Mouse (Mus musculus) liver, adult 2 months (tissue): ENCODE results near the gene Lars2. TPM values are rescaled to one million over a fixed set of nuclear protein-coding genes. Genes with fewer than 3 reads are reported as not detected.
"Not testable (repeated sequence)": the region's sequence is repeated elsewhere in the genome, so short reads cannot be mapped to it uniquely, and the experiment has no call there.

Experiments
- DNase-seq: peaks from one replicate; pipeline ENCODE4 v3.0.0-alpha.2; 2011; ENCODE audit warnings: low read depth, low spot score; ENCODE audit errors: extremely low read depth
- H3K27ac ChIP-seq: fragments of 200-500 bp; replicated peaks from 2 replicates; pipeline ENCODE4 v1.5.1; 2012; ENCODE audit warnings: low read depth, mild to moderate bottlenecking, control low read depth, inconsistent platforms, low read length; ENCODE audit not compliant: insufficient read depth
- H3K27me3 ChIP-seq: fragments of 200-500 bp; 2 replicates; pipeline ENCODE4 v1.6.1; 2012; ENCODE audit warnings: mild to moderate bottlenecking, moderate library complexity, low read length, inconsistent platforms; ENCODE audit not compliant: control insufficient read depth, insufficient read depth
- H3K36me3 ChIP-seq: fragments of 200-500 bp; 2 replicates; pipeline ENCODE4 v1.6.1; 2012; ENCODE audit warnings: low read length, inconsistent platforms; ENCODE audit not compliant: control insufficient read depth, insufficient read depth
- H3K4me1 ChIP-seq: fragments of 200-500 bp; 2 replicates; pipeline ENCODE4 v1.6.1; 2011; ENCODE audit warnings: low read length; ENCODE audit not compliant: control insufficient read depth, insufficient read depth
- H3K4me3 ChIP-seq: fragments of 200-500 bp; 2 replicates; pipeline ENCODE4 v1.5.1; 2011; ENCODE audit warnings: low read depth, mild to moderate bottlenecking, control low read depth, low read length, moderate library complexity; ENCODE audit not compliant: insufficient read depth
- H3K79me2 ChIP-seq: fragments of 200-500 bp; 2 replicates; pipeline ENCODE4 v1.6.1; 2012; ENCODE audit warnings: inconsistent platforms, mild to moderate bottlenecking, low read length, moderate library complexity; ENCODE audit not compliant: control insufficient read depth, insufficient read depth
- H3K9ac ChIP-seq: fragments of 200-500 bp; 2 replicates; pipeline ENCODE4 v1.6.1; 2012; ENCODE audit warnings: low read depth, mild to moderate bottlenecking, control low read depth, inconsistent platforms, low read length
- CTCF ChIP-seq: fragments of 200-500 bp; IDR thresholded peaks from 2 replicates; pipeline ENCODE4 v1.5.1; 2011; ENCODE audit warnings: low read depth, low read length, control low read depth
- POLR2A ChIP-seq: fragments of 200-500 bp; IDR thresholded peaks from 2 replicates; pipeline ENCODE4 v1.6.1; 2011; ENCODE audit warnings: low read length, control low read depth; ENCODE audit not compliant: insufficient read depth; ENCODE audit errors: extremely low read depth
- WGBS: fragments of 180-500 bp; shearing (Covaris S2); methylation state at CpG from one replicate; pipeline ENCODE4 v1.1.7; 2018; 5-methylcytosine and 5-hydroxymethylcytosine counted together
- polyA plus RNA-seq: library from polyadenylated mRNA; depleted of rRNA; stranded (reverse); fragments of >200 nt; gene quantifications from 2 replicates; pipeline ENCODE4 v1.2.3, GENCODE M21; 2012
- total RNA-seq: library from RNA; depleted of rRNA; stranded (reverse); fragments of >200 nt; gene quantifications from 2 replicates; pipeline ENCODE4 v1.2.3, GENCODE M21; 2014

Lars2 gene
- total and polyA plus RNA-seq, 2 experiments: 24.1 to 482 TPM

DNA sequence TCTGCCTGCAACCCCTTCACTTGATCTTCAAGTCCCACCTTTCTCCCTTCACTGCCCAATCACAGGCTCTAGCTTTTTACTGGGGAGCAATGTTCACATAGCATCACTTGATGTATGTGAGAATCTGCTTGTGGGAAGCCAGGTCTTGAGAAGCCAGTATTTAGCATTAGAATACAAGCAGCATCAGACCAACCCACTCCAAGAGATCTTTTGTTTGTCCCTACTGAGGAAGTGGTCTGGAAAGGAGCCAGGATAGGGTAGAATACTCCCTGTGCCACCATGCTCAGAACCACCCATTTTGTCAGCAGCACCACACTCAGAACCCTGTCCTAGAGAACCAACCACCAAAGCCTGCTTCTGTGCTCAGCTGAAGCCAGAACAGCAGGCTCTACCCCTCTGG, 64.2 kb downstream of the Lars2 start:
- no peak for DNase-seq
- Histone ChIP-seq H3K9ac (no peak overlapping the region), H3K27me3 (no peaks in the 10 kb centered on the region), H3K79me2 (no peaks in the 10 kb centered on the region), H3K36me3 (peaks cover 13% of the 10 kb centered on the region), H3K4me3 (no peak overlapping the region), H3K4me1 (peaks cover 3% of the 10 kb centered on the region; the same call in 1 of the 2 replicates), H3K27ac (no peak overlapping the region)
- TF ChIP-seq CTCF (no peak), POLR2A (no peak)

DNA sequence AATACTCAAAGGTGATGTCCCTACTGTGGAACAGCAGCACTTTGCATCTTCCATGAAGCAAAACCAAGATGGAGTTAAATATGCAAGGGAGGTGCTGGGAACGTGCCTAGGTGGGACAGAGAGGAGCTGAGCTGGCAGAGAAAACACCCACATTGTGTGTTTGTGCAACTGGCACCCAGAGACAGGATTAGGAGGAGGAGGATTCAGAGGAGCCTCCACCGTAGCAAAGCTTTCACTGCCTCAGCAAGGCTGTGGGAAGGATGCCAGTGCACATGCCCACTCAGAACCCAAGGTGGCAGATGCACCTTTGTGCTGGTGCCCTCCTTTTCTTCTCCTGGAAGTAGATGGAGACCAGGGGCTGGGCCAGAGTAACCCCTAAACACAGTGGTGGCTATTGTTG, 71.5 kb downstream of the Lars2 start:
- Histone ChIP-seq H3K4me3 (no peak overlapping the region), H3K36me3 (peaks cover 30% of the 10 kb centered on the region), H3K4me1 (no peaks in the 10 kb centered on the region), H3K9ac (no peak overlapping the region), H3K27ac (no peak overlapping the region), H3K27me3 (no peaks in the 10 kb centered on the region), H3K79me2 (no peaks in the 10 kb centered on the region)
- no peak for DNase-seq
- WGBS: 82% methylated on average over 2 of the region's 2 CpGs
- TF ChIP-seq POLR2A: no peak
- TF ChIP-seq CTCF: no peak

- no peaks in the 10 kb centered on the region for H3K27me3 ChIP-seq
Observed at GRCm38 (mm10) chr9:123440230-123441058, 73.7 kb downstream of the Lars2 start.

DNA sequence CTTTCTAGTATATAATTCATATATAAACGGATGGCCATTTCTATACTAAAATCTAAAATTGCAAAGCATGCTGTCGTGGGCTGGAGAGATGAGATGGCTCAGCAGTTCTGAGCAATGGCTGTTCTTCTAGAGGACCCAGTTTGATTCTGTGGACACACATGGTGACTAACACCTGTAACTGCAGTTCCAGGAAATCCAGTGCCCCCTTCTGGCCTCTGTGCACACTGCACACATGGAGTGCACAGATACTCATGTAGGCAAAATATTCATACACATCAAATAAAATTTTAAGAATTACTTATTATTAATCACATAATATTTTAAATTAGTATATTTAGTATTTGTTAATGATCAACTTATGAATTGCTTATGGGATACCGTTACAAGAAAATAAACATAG, 80.4 kb downstream of the Lars2 start:
- not testable (repeated sequence) for H3K36me3 ChIP-seq, H3K27ac ChIP-seq, DNase-seq, H3K79me2 ChIP-seq, H3K4me3 ChIP-seq, H3K4me1 ChIP-seq, H3K27me3 ChIP-seq, H3K9ac ChIP-seq
- 98% methylated on average over 3 of the region's 3 CpGs for WGBS

More at GRCm38 (mm10) chr9:123440230-123441058, 73.7 kb downstream of the Lars2 start:
- Histone ChIP-seq H3K36me3 (peaks cover 24% of the 10 kb centered on the region), H3K4me3 (no peak overlapping the region), H3K27ac (no peak overlapping the region), H3K9ac (no peak overlapping the region), H3K4me1 (no peaks in the 10 kb centered on the region), H3K79me2 (no peaks in the 10 kb centered on the region)
- TF ChIP-seq CTCF: peak; percentile 48
- no peak for TF ChIP-seq POLR2A
- no peak for DNase-seq
- 56% methylated on average over 5 of the region's 5 CpGs for WGBS

DNA sequence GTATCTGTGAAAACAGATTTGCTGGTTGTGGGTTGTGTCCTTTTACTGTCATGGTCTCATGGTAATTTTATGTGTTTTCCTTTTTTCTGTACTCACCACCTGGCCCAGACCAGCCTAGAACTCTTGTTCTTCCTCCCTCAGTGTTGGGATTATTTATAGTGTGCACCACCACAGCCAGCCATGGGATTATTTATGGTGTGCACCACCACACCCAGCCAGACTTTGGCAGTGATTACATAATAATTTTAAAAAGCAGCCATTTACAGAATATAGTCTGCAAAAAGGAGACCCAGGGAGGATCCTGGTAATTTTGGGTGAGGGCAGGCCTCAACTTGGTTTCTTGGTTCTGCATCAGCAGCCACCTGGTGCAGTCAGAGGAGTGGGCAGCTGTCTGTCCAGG, 81.9 kb downstream of the Lars2 start:
- no peaks in the 10 kb centered on the region for H3K4me1 ChIP-seq
- H3K4me3 ChIP-seq: no peak overlapping the region
- no peak overlapping the region for H3K9ac ChIP-seq
- no peaks in the 10 kb centered on the region; the same call in 1 of the 2 replicates for H3K36me3 ChIP-seq
- H3K27ac ChIP-seq: no peak overlapping the region
- H3K27me3 ChIP-seq: no peaks in the 10 kb centered on the region
- no peak for TF ChIP-seq POLR2A
- no peak for TF ChIP-seq CTCF
- DNase-seq: no peak
- H3K79me2 ChIP-seq: no peaks in the 10 kb centered on the region

DNA sequence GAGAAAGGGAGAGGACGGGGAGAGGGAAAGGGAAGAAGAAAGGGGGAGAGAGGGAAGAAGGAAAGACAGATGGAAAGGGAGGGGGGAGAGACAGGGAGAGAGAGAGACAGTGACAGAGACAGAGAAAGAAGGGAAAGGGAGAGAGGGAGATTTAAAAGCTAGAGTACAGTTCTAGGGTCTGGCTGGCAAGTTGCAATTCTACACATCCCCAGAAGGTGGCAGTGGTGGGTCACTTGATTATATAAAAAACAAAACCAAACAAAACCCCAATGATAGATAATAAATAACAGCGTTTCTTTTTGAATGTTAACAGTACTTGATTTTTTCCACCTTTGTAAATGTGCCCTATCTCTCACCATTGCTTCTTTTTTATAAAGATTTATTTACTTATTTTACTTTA, 83.4 kb downstream of the Lars2 start:
- Histone ChIP-seq H3K27me3 (no peaks in the 10 kb centered on the region), H3K4me3 (no peak overlapping the region), H3K79me2 (no peaks in the 10 kb centered on the region), H3K36me3 (no peaks in the 10 kb centered on the region; the same call in 1 of the 2 replicates), H3K9ac (no peak overlapping the region), H3K4me1 (no peaks in the 10 kb centered on the region), H3K27ac (no peak overlapping the region)
- TF ChIP-seq POLR2A: no peak
- TF ChIP-seq CTCF: peak; percentile 53
- 50% methylated on average over 2 of the region's 2 CpGs for WGBS
- peak; percentile 26 for DNase-seq
